Mouse (Mus musculus) G1E (cell line): ENCODE results near the gene Slc10a7.

Experiments used
- CTCF ChIP-seq: IDR thresholded peaks from 2 replicates; pipeline ENCODE4 v1.5.1; 2012; ENCODE audit warnings: low read depth, low read length, inconsistent platforms, mixed read lengths
- GATA1 ChIP-seq: IDR thresholded peaks from 2 replicates; pipeline ENCODE4 v1.6.1; 2012; ENCODE audit warnings: borderline replicate concordance, low read length, inconsistent platforms, mixed read lengths
- GATA2 ChIP-seq: IDR thresholded peaks from 2 replicates; pipeline ENCODE4 v1.6.1; 2012; ENCODE audit warnings: low read depth, low read length, inconsistent platforms, borderline replicate concordance

GRCm38 (mm10) chr8:78770584-78770983, 261.4 kb downstream of the Slc10a7 start:
- no peak for TF ChIP-seq CTCF
- no peak for TF ChIP-seq GATA2
- no peak for TF ChIP-seq GATA1
